Mouse (Mus musculus) embryo, embryonic 11 days (tissue): ENCODE data around the gene Trpm3.
A peak's percentile ranks its signal among the peaks of the same experiment; 100 is the strongest.

Experiments
- DNase-seq: peaks from one replicate; pipeline ENCODE4 v3.0.0-alpha.2; 2015

Trpm3 gene

GRCm38 (mm10) chr19:22503469-22503868 is 364.6 kb downstream of the Trpm3 start:
- no peak for DNase-seq

- DNase-seq, result no peak
These were observed 379.7 kb downstream of the Trpm3 start for GRCm38 (mm10) chr19:22518508-22518907.

- no peak for DNase-seq
These were observed 389.1 kb downstream of the Trpm3 start for GRCm38 (mm10) chr19:22527944-22528343.

DNA sequence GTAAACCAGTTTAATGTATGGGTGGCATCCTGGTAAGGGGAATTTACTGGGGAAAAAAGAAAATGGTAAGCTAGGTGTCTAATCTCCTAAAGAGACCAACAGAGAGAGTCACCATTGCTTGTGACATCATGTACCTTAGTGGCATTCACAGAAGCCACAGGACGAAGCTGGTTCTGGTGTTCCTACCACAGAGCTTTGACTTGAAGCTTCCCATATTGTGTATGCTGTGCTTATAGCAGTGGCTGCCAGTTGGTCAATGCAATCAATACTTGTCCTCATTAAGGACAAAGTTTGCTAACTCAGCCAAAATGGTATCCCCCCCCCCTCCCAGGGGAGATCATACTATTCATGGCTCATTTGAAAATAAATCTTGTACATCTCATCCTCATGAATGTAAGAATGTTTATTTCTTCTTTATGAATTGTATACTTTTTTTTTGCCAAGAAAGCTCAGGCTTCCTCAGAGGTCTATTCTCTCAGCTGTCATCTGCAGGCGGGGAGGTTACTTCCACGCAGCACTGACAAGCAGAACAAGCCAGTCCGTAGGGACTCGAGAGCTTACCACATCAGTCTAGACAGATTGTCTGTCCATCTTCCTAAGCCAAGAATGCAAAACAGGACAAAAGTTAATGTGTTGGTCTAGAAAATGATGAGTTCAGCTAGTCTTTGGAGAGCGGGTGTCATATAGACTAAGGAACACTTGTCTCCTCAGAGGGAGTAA is 404.3 kb downstream of the Trpm3 start:
- DNase-seq, result no peak

- DNase-seq, result peak; percentile 68
These were observed 413.3 kb downstream of the Trpm3 start for GRCm38 (mm10) chr19:22552179-22552578.

GRCm38 (mm10) chr19:22554421-22554941 is 415.6 kb downstream of the Trpm3 start:
- peak; percentile 60 for DNase-seq

DNA sequence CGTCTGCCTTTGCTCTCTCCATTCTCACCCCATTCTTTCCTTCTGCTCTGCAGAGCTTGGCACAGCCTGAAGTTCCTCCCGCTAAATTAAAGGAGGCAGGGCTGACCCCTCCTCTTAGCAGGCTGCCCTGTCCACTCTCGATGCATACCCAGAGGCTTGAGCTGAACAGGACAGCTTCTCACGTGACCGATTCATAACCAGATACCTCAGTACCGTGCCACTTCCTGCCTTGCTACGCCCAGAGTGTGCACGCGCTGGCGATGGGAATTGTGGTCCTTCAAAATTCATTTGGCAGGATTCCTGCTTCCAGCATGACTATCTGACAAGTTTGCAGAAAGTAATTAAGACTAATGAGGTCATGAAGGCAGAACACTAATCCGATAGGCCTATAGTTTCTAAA is 433.6 kb downstream of the Trpm3 start:
- no peak for DNase-seq

GRCm38 (mm10) chr19:22572849-22573248 is 434.0 kb downstream of the Trpm3 start:
- no peak for DNase-seq

- DNase-seq, result no peak
These were observed 443.4 kb downstream of the Trpm3 start for GRCm38 (mm10) chr19:22582120-22582745.

GRCm38 (mm10) chr19:22594492-22594891 is 455.6 kb downstream of the Trpm3 start:
- DNase-seq, result no peak

GRCm38 (mm10) chr19:22595246-22595645 is 456.4 kb downstream of the Trpm3 start:
- DNase-seq, result peak; percentile 5

DNA sequence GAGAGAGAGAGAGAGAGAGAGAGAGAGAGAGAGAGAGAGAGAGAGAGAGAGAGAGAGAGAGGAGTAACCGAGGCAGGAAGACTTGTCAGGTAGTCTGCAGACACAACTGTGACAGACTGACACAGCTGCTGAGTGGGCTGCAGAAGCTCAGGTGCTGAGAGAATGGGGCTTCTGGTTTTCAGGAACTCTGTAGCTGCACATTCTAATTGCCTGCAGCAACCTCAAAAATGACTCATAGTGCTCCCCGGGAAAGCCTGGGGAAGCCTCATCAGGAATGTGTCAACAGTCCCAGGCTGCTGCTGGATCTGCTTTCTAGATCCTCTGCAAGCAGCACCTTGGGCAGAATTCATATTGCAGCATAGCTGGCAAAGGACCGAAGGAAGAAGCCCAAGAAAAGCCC is 457.9 kb downstream of the Trpm3 start:
- DNase-seq, result peak; percentile 7

DNA sequence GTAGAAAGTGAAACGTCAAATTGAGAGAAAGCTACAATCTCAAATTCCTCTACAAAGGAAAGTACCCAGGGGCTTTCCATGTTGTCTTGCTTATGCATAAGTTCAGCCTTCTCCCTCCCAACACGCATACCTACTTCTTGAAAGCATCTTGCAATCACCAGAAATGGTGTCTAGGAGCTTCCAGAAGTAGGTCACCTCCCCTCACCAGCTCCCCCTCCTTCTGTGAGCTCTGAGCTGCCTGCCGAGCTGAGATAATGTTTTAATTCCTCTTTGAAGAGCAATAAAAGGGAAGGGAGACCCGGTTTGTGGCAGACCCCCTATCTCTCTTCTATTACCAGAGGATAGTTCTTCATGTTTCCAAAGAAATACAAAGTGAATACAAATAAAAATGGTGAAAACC is 465.5 kb downstream of the Trpm3 start:
- DNase-seq, result no peak

- DNase-seq, result no peak
These were observed 469.3 kb downstream of the Trpm3 start for GRCm38 (mm10) chr19:22607985-22608684.

DNA sequence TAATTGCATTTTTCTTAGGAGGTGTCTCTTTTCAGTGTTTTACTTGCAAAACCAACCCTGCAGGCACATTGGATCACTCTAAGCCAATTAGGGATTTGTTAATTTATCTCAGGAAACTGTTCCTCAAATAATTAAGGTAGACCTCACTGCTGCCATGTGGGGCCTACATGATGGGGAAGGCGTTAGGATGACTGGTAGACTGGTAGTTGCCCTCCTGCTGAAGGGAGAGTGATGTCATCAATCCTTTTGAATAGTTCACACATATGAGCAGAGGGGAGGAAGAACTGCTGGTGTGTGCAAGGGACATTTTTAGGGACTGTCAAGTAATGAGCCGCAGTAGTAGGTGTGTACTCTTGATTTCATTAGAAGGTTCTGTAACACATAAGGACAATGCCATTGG is 472.8 kb downstream of the Trpm3 start:
- DNase-seq, result no peak

GRCm38 (mm10) chr19:22615367-22615766 is 476.5 kb downstream of the Trpm3 start:
- DNase-seq, result no peak

DNA sequence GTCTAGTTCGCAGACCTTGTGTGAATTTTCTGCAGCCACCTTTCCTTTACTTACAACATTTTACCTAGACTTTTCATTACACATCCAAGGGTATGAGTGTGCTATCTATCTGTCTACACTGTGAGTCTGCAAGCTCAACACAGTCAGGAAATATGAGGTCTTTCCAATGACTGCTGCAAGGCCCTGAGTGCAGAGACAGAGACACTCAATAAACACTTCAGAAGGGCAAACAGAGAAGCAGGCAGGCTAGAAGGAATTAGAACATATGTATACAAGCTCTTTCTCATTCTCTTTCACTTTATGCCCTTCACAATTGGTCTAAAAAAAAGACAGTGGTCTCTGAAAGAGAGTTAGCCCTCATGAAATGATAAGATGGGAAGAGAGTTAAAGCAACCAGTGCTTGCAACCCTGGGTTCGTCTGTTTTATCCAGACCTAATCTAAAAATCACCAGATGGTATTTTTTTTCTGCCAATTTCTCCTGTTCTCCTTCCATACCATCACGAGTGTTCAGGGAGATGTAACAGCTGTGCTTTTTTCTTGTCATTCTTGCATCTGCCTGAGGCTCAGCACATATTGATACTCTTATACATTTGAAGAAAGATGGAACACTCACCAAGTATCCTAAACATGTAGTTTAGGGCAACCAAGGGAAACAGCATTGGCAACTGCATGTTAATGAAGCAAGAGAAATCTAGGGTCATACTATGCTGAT is 486.1 kb downstream of the Trpm3 start:
- no peak for DNase-seq

- DNase-seq, result no peak
These were observed 490.0 kb downstream of the Trpm3 start for GRCm38 (mm10) chr19:22628878-22629277.

- DNase-seq, result peak; percentile 47
These were observed 492.5 kb downstream of the Trpm3 start for GRCm38 (mm10) chr19:22631316-22631715.

- DNase-seq, result peak; percentile 39
These were observed 496.8 kb downstream of the Trpm3 start for GRCm38 (mm10) chr19:22635635-22636034.

DNA sequence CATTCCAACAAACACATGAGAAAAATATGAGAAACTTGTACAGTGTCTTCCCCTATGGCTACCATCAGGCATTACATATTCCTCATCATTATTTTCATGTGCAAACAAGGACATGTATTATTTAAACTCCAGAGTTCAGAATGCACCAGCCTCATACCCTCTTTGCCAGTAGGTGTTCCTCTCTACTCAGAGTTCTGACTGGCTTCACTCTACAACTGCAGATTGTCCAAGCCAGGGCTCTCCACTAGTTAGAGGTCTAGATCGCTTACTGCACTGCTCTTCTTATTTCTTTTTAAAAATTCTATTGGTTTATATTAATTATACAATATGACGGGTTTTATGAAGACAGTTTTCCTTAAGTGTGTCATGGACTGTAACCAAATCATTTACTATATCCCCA is 498.9 kb downstream of the Trpm3 start:
- no peak for DNase-seq

GRCm38 (mm10) chr19:22638394-22638954 is 499.6 kb downstream of the Trpm3 start:
- DNase-seq, result no peak

DNA sequence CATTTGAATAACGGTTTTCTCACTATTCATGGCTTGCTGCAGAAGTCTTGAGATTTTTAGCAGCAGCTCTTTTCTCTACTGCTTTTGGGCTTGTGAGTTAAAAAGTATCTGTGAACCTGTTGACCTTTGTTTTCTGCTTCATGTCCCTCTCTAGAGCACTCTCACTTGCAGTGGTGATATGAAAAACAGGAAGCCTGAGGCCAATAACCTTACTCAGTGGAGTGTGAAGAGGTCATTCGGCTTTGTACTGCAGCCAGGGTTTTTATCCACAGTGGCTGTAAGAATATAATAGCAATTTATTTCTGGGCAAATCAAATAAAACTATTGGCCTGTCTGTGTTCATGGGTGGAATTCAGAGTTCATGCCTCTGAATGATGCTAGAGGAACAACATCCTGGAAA is 503.3 kb downstream of the Trpm3 start:
- DNase-seq, result peak; percentile 15
